Mouse (Mus musculus) small intestine, adult 2 months (tissue): Measurements from ENCODE around the gene Dyrk1b.

Experiments
- CTCF ChIP-seq: fragments of 200-500 bp; IDR thresholded peaks from 2 replicates; pipeline ENCODE4 v1.5.1; 2012; ENCODE audit warnings: low read depth, mild to moderate bottlenecking, control low read depth, inconsistent platforms, low read length, moderate library complexity, mixed read lengths; ENCODE audit not compliant: insufficient replicate concordance, insufficient read length; ENCODE audit errors: extremely low read depth
- POLR2A ChIP-seq: fragments of 200-500 bp; IDR thresholded peaks from 2 replicates; pipeline ENCODE4 v1.6.1; 2012; ENCODE audit warnings: low read depth, mild to moderate bottlenecking, control low read depth, inconsistent platforms, low read length, moderate library complexity

DNA sequence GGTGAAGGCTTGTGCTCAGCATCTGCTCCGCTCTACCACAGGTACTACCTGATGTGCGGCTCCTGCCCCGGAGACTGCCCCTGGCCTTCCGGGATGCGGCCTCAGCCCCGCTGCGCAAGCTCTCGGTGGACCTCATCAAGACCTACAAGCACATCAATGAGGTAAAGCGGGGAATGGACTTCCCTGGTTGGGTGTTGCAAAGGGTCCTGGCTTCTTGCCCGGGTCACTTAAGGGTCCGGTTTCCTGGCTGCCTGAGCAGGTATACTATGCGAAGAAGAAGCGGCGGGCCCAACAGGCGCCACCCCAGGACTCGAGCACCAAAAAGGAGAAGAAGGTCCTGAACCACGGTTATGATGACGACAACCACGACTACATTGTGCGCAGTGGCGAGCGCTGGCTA, 3.1 kb downstream of the Dyrk1b start:
- no peak for TF ChIP-seq CTCF
- TF ChIP-seq POLR2A, result no peak
